Mouse (Mus musculus) embryo, embryonic 10.5 days (tissue): ENCODE measurements around the gene Gm20715.
A peak's percentile ranks its signal among the peaks of the same experiment; 100 is the strongest.
"Not testable (repeated sequence)": the region's sequence is repeated elsewhere in the genome, so short reads cannot be mapped to it uniquely, and the experiment has no call there.

Source experiments
- DNase-seq: peaks from one replicate; pipeline ENCODE4 v3.0.0-alpha.2; 2015; ENCODE audit warnings: low spot score

The Gm20715 gene

GRCm38 (mm10) chr7:6429381-6429780 is 19.3 kb downstream of the Gm20715 start:
- no peak for DNase-seq

GRCm38 (mm10) chr7:6430342-6430741 is 20.3 kb downstream of the Gm20715 start:
- peak; percentile 28 for DNase-seq

GRCm38 (mm10) chr7:6438388-6438787 is 28.3 kb downstream of the Gm20715 start, which contains the start of gene Olfr1344:
Gene Olfr1344, plus strand, starts transcription at chr7:6438688.
- DNase-seq = no peak

GRCm38 (mm10) chr7:6441173-6441572 is 31.1 kb downstream of the Gm20715 start:
- no peak for DNase-seq

GRCm38 (mm10) chr7:6447771-6448170 is 37.7 kb downstream of the Gm20715 start:
- no peak for DNase-seq

- no peak for DNase-seq
Observed at GRCm38 (mm10) chr7:6455868-6456267, 45.8 kb downstream of the Gm20715 start, which contains the start of gene Olfr1336. Gene Olfr1336, plus strand, starts transcription at chr7:6456168.

- peak; percentile 28 for DNase-seq
Observed at GRCm38 (mm10) chr7:6456399-6456798, 46.3 kb downstream of the Gm20715 start.

GRCm38 (mm10) chr7:6466951-6467350 is 56.9 kb downstream of the Gm20715 start, which contains the start of gene Olfr1346:
Gene Olfr1346, plus strand, starts transcription at chr7:6467101.
- DNase-seq = no peak

GRCm38 (mm10) chr7:6477633-6478032 is 67.6 kb downstream of the Gm20715 start:
- DNase-seq = not testable (repeated sequence)

- DNase-seq = no peak
Observed at GRCm38 (mm10) chr7:6486841-6487240, 76.8 kb downstream of the Gm20715 start, which contains the start of gene Olfr5. Gene Olfr5, minus strand, starts transcription at chr7:6486941.
